Mouse (Mus musculus) gastrocnemius, postnatal 10 days (tissue): ENCODE data around the gene Olfr1199. TPM values are rescaled to one million over a fixed set of nuclear protein-coding genes. Genes with fewer than 3 reads are reported as not detected.

Experiments used
- DNase-seq: peaks from one replicate; pipeline ENCODE4 v3.0.0; 2021; ENCODE audit warnings: mixed read lengths
- long read RNA-seq, 2 experiments: library from polyadenylated mRNA; stranded (forward); transcript quantifications; one replicate each; pipeline ENCODE4 v2.0.0; 2021
- total RNA-seq, 2 experiments: library from RNA; stranded (reverse); gene quantifications; 2 replicates each; pipeline ENCODE4 v1.2.3; 2021

Olfr1199 gene
- total RNA-seq = not detected
- long read RNA-seq, experiment 1 = 0 reads
- long read RNA-seq, experiment 2 = 0 reads

GRCm38 (mm10) chr2:88760369-88760768 is at the start of gene Olfr1199:
Olfr1199 (minus strand) TSS chr2:88760469.
- DNase-seq = no peak

- no peak for DNase-seq
Measured at GRCm38 (mm10) chr2:88792736-88793135, 32.5 kb upstream of the Olfr1199 start, which contains the start of gene Olfr1201. Olfr1201 (plus strand) TSS chr2:88793036.

GRCm38 (mm10) chr2:88770388-88770787 is 10.1 kb upstream of the Olfr1199 start, which contains the start of gene Olfr1200:
Olfr1200 (minus strand) TSS chr2:88770488.
- DNase-seq = no peak

GRCm38 (mm10) chr2:88751270-88751669 is 9.0 kb downstream of the Olfr1199 start, which contains the start of gene Olfr1198:
Olfr1198 (minus strand) TSS chr2:88751370.
- DNase-seq = no peak

- DNase-seq = no peak
Measured at GRCm38 (mm10) chr2:88743379-88743778, 16.9 kb downstream of the Olfr1199 start.

- DNase-seq = no peak
Measured at GRCm38 (mm10) chr2:88732266-88732665, 28.0 kb downstream of the Olfr1199 start, which contains the start of gene Olfr1197. Olfr1197 (minus strand) TSS chr2:88732366.

- no peak for DNase-seq
Measured at GRCm38 (mm10) chr2:88704497-88704896, 55.8 kb downstream of the Olfr1199 start, which contains the start of gene Olfr1196. Olfr1196 (minus strand) TSS chr2:88704597.

Other genes with a start within 250 kb of the Olfr1199 start
- gene Olfr1186, start 241.9 kb downstream of the Olfr1199 start, total RNA-seq = not detected
- gene Olfr1188, start 203.5 kb downstream of the Olfr1199 start, total RNA-seq = not detected
- gene Olfr1189, start 174.0 kb downstream of the Olfr1199 start, total RNA-seq = not detected
- gene Olfr1191-ps1, start 119.9 kb downstream of the Olfr1199 start, total RNA-seq = not detected
- not detected for gene Olfr1192-ps1, start 112.0 kb downstream of the Olfr1199 start, total RNA-seq
- gene Olfr1193, start 84.8 kb downstream of the Olfr1199 start, total RNA-seq = not detected
- not detected for gene Olfr1195, start 71.3 kb downstream of the Olfr1199 start, total RNA-seq
- gene Olfr1196, start 55.9 kb downstream of the Olfr1199 start, total RNA-seq = not detected
- gene Olfr1197, start 28.1 kb downstream of the Olfr1199 start, total RNA-seq = not detected
- gene Olfr1198, start 9.1 kb downstream of the Olfr1199 start, total RNA-seq = not detected
- not detected for gene Olfr1200, start 10.0 kb upstream of the Olfr1199 start, total RNA-seq
- not detected for gene Olfr1201, start 32.6 kb upstream of the Olfr1199 start, total RNA-seq
- gene Olfr1202, start 54.0 kb upstream of the Olfr1199 start, total RNA-seq = not detected
- not detected for gene Olfr1205, start 69.3 kb upstream of the Olfr1199 start, total RNA-seq
- not detected for gene Olfr1204, start 88.8 kb upstream of the Olfr1199 start, total RNA-seq
- not detected for gene Olfr1206, start 102.8 kb upstream of the Olfr1199 start, total RNA-seq
- not detected for gene Olfr1208, start 141.8 kb upstream of the Olfr1199 start, total RNA-seq
- gene Olfr1209, start 154.7 kb upstream of the Olfr1199 start, total RNA-seq = not detected
- not detected for gene Olfr1211, start 177.6 kb upstream of the Olfr1199 start, total RNA-seq
- gene Olfr1212, start 193.5 kb upstream of the Olfr1199 start, total RNA-seq = not detected
- not detected for gene Gm13762, start 219.8 kb upstream of the Olfr1199 start, total RNA-seq
- not detected for gene Olfr1214, start 232.2 kb upstream of the Olfr1199 start, total RNA-seq
- gene Olfr1215, start 246.5 kb upstream of the Olfr1199 start, total RNA-seq = not detected